Mouse (Mus musculus): ENCODE results near the gene Slc5a8. TPM values are rescaled to one million over a fixed set of nuclear protein-coding genes. Genes with fewer than 3 reads are reported as not detected.

Slc5a8 gene
- total RNA-seq, 2 experiments from 2014 or later, result not detected

GRCm38 (mm10) chr10:88891410-88891809 lies 5.6 kb downstream of the Slc5a8 start:
- H3K27ac ChIP-seq, result no peak overlapping the region
- no peak for DNase-seq (ENCODE audit: low spot score in 2 of 2)
- no peak for TF ChIP-seq CTCF (conservative IDR thresholded peaks at IDR 0.05)

GRCm38 (mm10) chr10:88892560-88893087 lies 6.8 kb downstream of the Slc5a8 start:
- Histone ChIP-seq H3K27ac (no peak overlapping the region), H3K4me3 (no peak overlapping the region)
- no peak for DNase-seq (ENCODE audit: low spot score in 2 of 2)
- TF ChIP-seq CTCF (conservative IDR thresholded peaks at IDR 0.05), result no peak

More at GRCm38 (mm10) chr10:88891410-88891809, 5.6 kb downstream of the Slc5a8 start:
- H3K4me3 ChIP-seq, result no peak overlapping the region

- DNase-seq (ENCODE audit: low spot score in 2 of 2), result no peak
- H3K27ac ChIP-seq, result no peak overlapping the region
- no peak overlapping the region for H3K4me3 ChIP-seq
- TF ChIP-seq CTCF (conservative IDR thresholded peaks at IDR 0.05), result no peak
These were observed 11.2 kb downstream of the Slc5a8 start for GRCm38 (mm10) chr10:88897032-88897431.

GRCm38 (mm10) chr10:88949649-88950296 lies 64.0 kb downstream of the Slc5a8 start:
- H3K27ac ChIP-seq, result no peak overlapping the region
- no peak for TF ChIP-seq CTCF (conservative IDR thresholded peaks at IDR 0.05)
- no peak overlapping the region for H3K4me3 ChIP-seq
- no peak for DNase-seq (ENCODE audit: low spot score in 2 of 2)

GRCm38 (mm10) chr10:88950297-88950653 lies 64.5 kb downstream of the Slc5a8 start:
- DNase-seq (ENCODE audit: low spot score in 2 of 2), result no peak
- Histone ChIP-seq H3K4me3 (no peak overlapping the region), H3K27ac (no peak overlapping the region)
- TF ChIP-seq CTCF (conservative IDR thresholded peaks at IDR 0.05), result no peak

GRCm38 (mm10) chr10:88960791-88961190 lies 75.0 kb downstream of the Slc5a8 start:
- TF ChIP-seq CTCF (conservative IDR thresholded peaks at IDR 0.05), result no peak
- no peak overlapping the region for H3K27ac ChIP-seq
- H3K4me3 ChIP-seq, result no peak overlapping the region
- no peak for DNase-seq (ENCODE audit: low spot score in 2 of 2)

GRCm38 (mm10) chr10:88968586-88968985 lies 82.8 kb downstream of the Slc5a8 start:
- no peak overlapping the region for H3K4me3 ChIP-seq
- no peak for DNase-seq (ENCODE audit: low spot score in 2 of 2)
- H3K27ac ChIP-seq, result no peak overlapping the region
- TF ChIP-seq CTCF (conservative IDR thresholded peaks at IDR 0.05), result no peak

- no peak overlapping the region for H3K4me3 ChIP-seq
- no peak overlapping the region for H3K27ac ChIP-seq
- TF ChIP-seq CTCF (conservative IDR thresholded peaks at IDR 0.05), result no peak
- no peak for DNase-seq (ENCODE audit: low spot score in 2 of 2)
These were observed 85.3 kb downstream of the Slc5a8 start for GRCm38 (mm10) chr10:88970951-88971725.

- Histone ChIP-seq H3K4me3 (no peak overlapping the region), H3K27ac (no peak overlapping the region)
- no peak for DNase-seq (ENCODE audit: low spot score in 2 of 2)
- no peak for TF ChIP-seq CTCF (conservative IDR thresholded peaks at IDR 0.05)
These were observed 93.1 kb downstream of the Slc5a8 start for GRCm38 (mm10) chr10:88978932-88979331.

Other genes starting within 250 kb of the Slc5a8 start
- not detected for gene Spic, start 201.0 kb upstream of the Slc5a8 start, total RNA-seq (2021)
- 100 to 1,000 TPM; 132 TPM for gene Arl1, start 155.1 kb upstream of the Slc5a8 start, total RNA-seq (2021)
- 10 to 100 TPM; 24.6 to 27.7 TPM for gene Utp20, start 59.2 kb upstream of the Slc5a8 start, total RNA-seq (2021)

Data from layer of hippocampus, adult 2 months (tissue).